Mouse (Mus musculus) neural tube, embryonic 12.5 days (tissue): ENCODE measurements around the gene Gm11011. TPM values are rescaled to one million over a fixed set of nuclear protein-coding genes. Genes with fewer than 3 reads are reported as not detected.
"Not testable (repeated sequence)": the region's sequence is repeated elsewhere in the genome, so short reads cannot be mapped to it uniquely, and the experiment has no call there.

Source experiments
- ATAC-seq: fragments of 200-750 bp; cut with Nextera tagmentation; 2 replicates; pipeline ENCODE4 v1.8.0; 2017; ENCODE audit warnings: low read depth, mild to moderate bottlenecking, moderate TSS enrichment, moderate library complexity; ENCODE audit not compliant: low FRiP score
- H3K27ac ChIP-seq: fragments of 300-500 bp; sonication (generic); 2 replicates; pipeline ENCODE4 v1.5.1; 2016
- H3K27me3 ChIP-seq: fragments of 300-500 bp; sonication (generic); replicated peaks from 2 replicates; pipeline ENCODE4 v1.6.1; 2016; ENCODE audit warnings: mild to moderate bottlenecking
- H3K36me3 ChIP-seq: fragments of 300-500 bp; sonication (generic); 2 replicates; pipeline ENCODE4 v1.6.1; 2016; ENCODE audit warnings: mild to moderate bottlenecking
- H3K4me1 ChIP-seq: fragments of 300-500 bp; sonication (generic); 2 replicates; pipeline ENCODE4 v1.6.1; 2016
- H3K4me2 ChIP-seq: fragments of 300-500 bp; sonication (generic); replicated peaks from 2 replicates; pipeline ENCODE4 v1.6.1; 2016; ENCODE audit warnings: mild to moderate bottlenecking
- H3K4me3 ChIP-seq: fragments of 300-500 bp; sonication (generic); 2 replicates; pipeline ENCODE4 v1.5.1; 2016
- H3K9ac ChIP-seq: fragments of 300-500 bp; sonication (generic); 2 replicates; pipeline ENCODE4 v1.6.1; 2016; ENCODE audit warnings: mild to moderate bottlenecking
- H3K9me3 ChIP-seq: fragments of 300-500 bp; sonication (generic); 2 replicates; pipeline ENCODE4 v1.6.1; 2016; ENCODE audit warnings: mild to moderate bottlenecking
- whole genome bisulfite sequencing: fragments of 180-500 bp; shearing (Covaris S2); methylation state at CpG from one replicate; pipeline ENCODE4 v1.1.7; 2016; 5-methylcytosine and 5-hydroxymethylcytosine counted together
- polyA plus RNA-seq: library from polyadenylated mRNA; unstranded; fragments of >200 nt; fragmentation: Nextera tagmentation; extraction: Ambion mirVana; gene quantifications from 2 replicates; pipeline ENCODE4 v1.2.1, GENCODE M21; 2016

Gene Gm11011
- not detected in 2 replicates for polyA plus RNA-seq

DNA sequence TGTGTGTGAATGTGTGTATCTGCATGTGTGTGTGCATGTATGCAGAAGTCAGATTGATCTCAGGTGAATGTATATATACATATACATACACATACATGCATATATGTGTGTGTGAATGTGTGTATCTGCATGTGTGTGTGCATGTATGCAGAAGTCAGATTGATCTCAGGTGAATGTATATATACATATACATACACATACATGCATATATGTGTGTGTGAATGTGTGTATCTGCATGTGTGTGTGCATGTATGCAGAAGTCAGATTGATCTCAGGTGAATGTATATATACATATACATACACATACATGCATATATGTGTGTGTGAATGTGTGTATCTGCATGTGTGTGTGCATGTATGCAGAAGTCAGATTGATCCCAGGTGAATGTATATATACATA is at the start of gene Gm11011:
Gm11011 (minus strand) TSS at position 101 of the 400 bp plus-strand sequence.
- H3K27ac ChIP-seq, H3K27me3 ChIP-seq, H3K9ac ChIP-seq, H3K36me3 ChIP-seq, H3K4me2 ChIP-seq, H3K4me1 ChIP-seq, H3K9me3 ChIP-seq, ATAC-seq, H3K4me3 ChIP-seq: not testable (repeated sequence)

DNA sequence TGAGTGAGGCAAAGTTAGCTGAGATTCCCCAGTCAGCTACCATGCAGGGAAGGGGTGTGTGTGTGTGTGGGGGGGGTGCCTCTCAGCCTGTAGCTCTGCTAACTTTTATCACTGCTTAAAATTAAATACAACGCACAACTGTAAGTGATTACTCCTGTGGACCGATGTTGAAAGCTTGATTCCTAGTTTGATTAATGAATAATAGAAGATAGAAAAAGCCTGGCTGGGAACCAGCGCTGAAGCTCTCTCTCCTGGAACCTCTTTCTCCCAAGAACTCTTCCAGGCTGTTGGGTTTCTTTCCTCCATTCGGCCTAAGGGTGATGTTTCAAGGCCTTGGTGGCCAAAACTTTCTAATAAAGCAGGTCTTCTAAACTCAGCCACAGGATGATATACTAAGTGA is 48.9 kb upstream of the Gm11011 start:
- Histone ChIP-seq H3K4me2 (peak overlapping the region; percentile 86), H3K4me3 (peak overlapping the region; percentile 75), H3K4me1 (peaks cover 15% of the 10 kb centered on the region; the same call in 1 of the 2 replicates), H3K9me3 (no peaks in the 10 kb centered on the region), H3K9ac (peak overlapping the region; percentile 92), H3K27ac (no peak overlapping the region), H3K27me3 (no peaks in the 10 kb centered on the region), H3K36me3 (no peaks in the 10 kb centered on the region)
- 73% methylated on average over 4 of the region's 4 CpGs for WGBS
- ATAC-seq: no peak

- H3K36me3 ChIP-seq: no peaks in the 10 kb centered on the region
- no peaks in the 10 kb centered on the region for H3K9me3 ChIP-seq
- peak overlapping the region; percentile 86 for H3K4me2 ChIP-seq
- H3K9ac ChIP-seq: peak overlapping the region; percentile 92; the same call in 1 of the 2 replicates
- 21% methylated on average over 7 of the region's 7 CpGs for WGBS
- ATAC-seq: no peak
- H3K27ac ChIP-seq: 0 out of 2 replicates have a peak overlapping the region, but pooled peaks have one; percentile 10
- no peaks in the 10 kb centered on the region for H3K27me3 ChIP-seq
- peak overlapping the region; percentile 75 for H3K4me3 ChIP-seq
- H3K4me1 ChIP-seq: peaks cover 15% of the 10 kb centered on the region; the same call in 1 of the 2 replicates
These were observed 47.9 kb upstream of the Gm11011 start for GRCm38 (mm10) chr2:169635428-169635827.

DNA sequence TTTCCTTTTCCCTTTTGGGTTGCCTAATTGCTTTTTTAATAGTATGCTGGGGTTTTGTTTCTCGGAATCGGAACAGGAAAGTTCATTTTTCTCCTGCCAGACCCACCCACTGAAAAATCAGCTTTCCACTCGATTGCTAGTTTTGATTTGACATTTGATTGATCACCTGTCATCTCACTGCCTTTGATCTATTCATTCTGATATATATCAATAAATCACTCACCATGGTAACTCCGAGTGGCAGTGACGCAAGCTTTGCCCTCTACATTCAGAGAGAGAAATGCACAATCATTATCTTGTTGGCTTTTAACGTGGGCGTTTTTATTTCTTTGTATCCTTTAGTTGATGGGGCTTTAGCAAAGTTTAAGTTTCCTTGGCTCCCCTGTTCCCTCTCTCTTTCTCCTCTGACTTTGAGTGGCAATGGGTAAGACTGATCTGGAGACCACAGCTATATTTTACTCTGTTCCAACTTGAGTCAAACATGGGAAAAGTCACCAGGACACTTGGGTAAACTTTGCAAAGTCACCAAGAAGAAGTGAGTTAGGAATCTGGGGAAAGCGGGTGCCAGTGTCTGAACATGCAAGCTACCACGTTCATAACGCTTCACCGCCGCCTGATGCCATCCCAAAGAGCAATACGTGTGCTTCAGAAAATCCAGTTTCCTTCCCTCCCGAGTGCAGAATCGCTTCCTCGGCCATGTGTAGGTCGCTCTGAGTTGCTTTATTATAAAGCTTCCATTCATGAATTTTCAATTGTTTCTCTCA is 47.3 kb upstream of the Gm11011 start:
- H3K36me3 ChIP-seq: no peaks in the 10 kb centered on the region
- peak overlapping the region; percentile 86 for H3K4me2 ChIP-seq
- no peak for ATAC-seq
- 21% methylated on average over 17 of the region's 17 CpGs for WGBS
- peak overlapping the region; percentile 75 for H3K4me3 ChIP-seq
- H3K27me3 ChIP-seq: no peaks in the 10 kb centered on the region
- H3K9ac ChIP-seq: peak overlapping the region; percentile 92
- H3K27ac ChIP-seq: 0 out of 2 replicates have a peak overlapping the region, but pooled peaks have one; percentile 10
- H3K9me3 ChIP-seq: no peaks in the 10 kb centered on the region
- H3K4me1 ChIP-seq: peaks cover 15% of the 10 kb centered on the region; the same call in 1 of the 2 replicates

DNA sequence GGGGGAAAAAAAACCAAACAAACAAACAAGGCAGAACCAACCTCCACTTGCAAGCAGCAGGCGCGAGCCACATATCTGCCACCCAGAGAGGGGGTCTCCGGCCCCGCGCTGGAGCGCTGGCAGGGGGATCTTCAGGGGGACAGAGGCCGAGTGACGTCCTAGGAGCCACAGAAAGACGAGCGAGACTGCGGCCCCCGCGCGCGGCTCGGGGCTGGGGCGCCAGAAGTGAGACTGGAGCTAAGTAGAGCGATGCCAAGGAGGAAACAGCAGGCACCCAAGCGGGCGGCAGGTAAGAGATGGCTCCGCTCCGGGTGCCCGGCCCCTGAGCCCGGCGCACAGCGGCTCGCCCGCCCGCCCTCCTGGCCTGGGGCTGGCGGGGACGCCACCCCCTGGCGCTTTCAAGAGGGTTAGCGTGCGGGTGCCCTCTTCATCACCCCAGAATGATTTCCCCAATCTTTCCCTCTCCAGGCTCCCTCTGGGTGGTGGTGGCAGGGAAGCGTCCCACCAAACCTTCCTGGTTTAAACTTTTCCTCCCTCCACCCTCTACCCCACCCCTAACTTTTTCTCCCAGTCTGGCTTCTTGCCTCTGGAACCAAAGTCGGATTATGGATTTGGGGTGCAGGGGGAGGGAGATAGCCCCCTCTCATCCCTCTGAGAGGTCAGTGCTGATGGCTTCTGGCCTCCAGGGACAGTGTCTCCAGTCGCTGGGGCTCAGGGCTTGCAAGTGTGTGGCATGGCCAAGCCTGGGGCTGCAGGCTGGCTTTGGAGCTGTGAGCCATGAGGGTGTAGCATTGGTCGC is 46.1 kb upstream of the Gm11011 start:
- Histone ChIP-seq H3K4me3 (peak overlapping the region; percentile 75), H3K9ac (peak overlapping the region; percentile 92), H3K27ac (peak overlapping the region; percentile 50; the same call in 1 of the 2 replicates), H3K4me1 (peaks cover 14% of the 10 kb centered on the region; the same call in 1 of the 2 replicates), H3K36me3 (no peaks in the 10 kb centered on the region), H3K4me2 (peak overlapping the region; percentile 86), H3K27me3 (no peaks in the 10 kb centered on the region), H3K9me3 (no peaks in the 10 kb centered on the region)
- ATAC-seq: peak; percentile 19
- WGBS: under 1% methylated on average over 38 of the region's 38 CpGs

- under 1% methylated on average over 21 of the region's 22 CpGs for WGBS
- H3K9ac ChIP-seq: peak within 1 kb of the TSS; percentile 92
- H3K4me3 ChIP-seq: peak within 1 kb of the TSS; percentile 75
- H3K36me3 ChIP-seq: no peaks in the 10 kb centered on the region
- peak within 1 kb of the TSS; percentile 54 for H3K27ac ChIP-seq
- peak within 1 kb of the TSS; percentile 86 for H3K4me2 ChIP-seq
- no peaks in the 10 kb centered on the region for H3K27me3 ChIP-seq
- ATAC-seq: peak; percentile 87
- no peaks in the 10 kb centered on the region for H3K9me3 ChIP-seq
- peaks cover 8% of the 10 kb centered on the region; the same call in 1 of the 2 replicates for H3K4me1 ChIP-seq
These were observed 45.0 kb upstream of the Gm11011 start, which contains the start of gene Tshz2 for GRCm38 (mm10) chr2:169632338-169633151. Gene Tshz2, plus strand, starts transcription at chr2:169633013.

DNA sequence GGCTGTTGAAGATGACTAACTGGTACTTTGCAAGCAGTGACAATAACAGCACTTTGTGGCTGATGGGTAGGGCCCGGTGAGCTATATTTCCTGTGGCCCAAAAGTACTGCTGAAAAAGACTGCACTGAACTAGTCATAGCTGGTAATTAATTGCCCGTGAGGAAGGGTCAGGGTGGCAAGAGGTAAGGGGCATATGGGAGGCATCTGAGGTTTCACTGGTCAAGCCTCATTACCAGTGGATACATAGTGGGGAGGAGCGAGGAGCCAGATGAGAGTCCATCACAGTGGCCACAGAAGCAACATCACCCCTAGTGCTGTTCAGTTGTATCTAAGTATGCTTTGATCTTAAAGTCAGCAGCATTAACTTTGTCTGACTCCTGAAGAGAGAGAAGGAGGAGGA is 42.5 kb upstream of the Gm11011 start:
- no peak overlapping the region for H3K9ac ChIP-seq
- H3K4me2 ChIP-seq: no peak overlapping the region
- H3K36me3 ChIP-seq: no peaks in the 10 kb centered on the region
- H3K9me3 ChIP-seq: no peaks in the 10 kb centered on the region
- no peak overlapping the region for H3K27ac ChIP-seq
- no peak for ATAC-seq
- H3K27me3 ChIP-seq: no peaks in the 10 kb centered on the region
- 0 out of 2 replicates have a peak, but pooled peaks cover 3% of the 10 kb centered on the region for H3K4me1 ChIP-seq
- no peak overlapping the region for H3K4me3 ChIP-seq
- WGBS: 78% methylated on average over 3 of the region's 3 CpGs

- Histone ChIP-seq H3K4me3 (peak overlapping the region; percentile 15; the same call in 1 of the 2 replicates), H3K4me1 (peaks cover 20% of the 10 kb centered on the region), H3K36me3 (no peaks in the 10 kb centered on the region), H3K27me3 (no peaks in the 10 kb centered on the region), H3K9me3 (no peaks in the 10 kb centered on the region), H3K9ac (no peak overlapping the region), H3K4me2 (peak overlapping the region; percentile 57), H3K27ac (peak overlapping the region; percentile 57)
- 7% methylated on average over 15 of the region's 15 CpGs for WGBS
- ATAC-seq: peak; percentile 89
These were observed 33.7 kb upstream of the Gm11011 start for GRCm38 (mm10) chr2:169621201-169621710.

GRCm38 (mm10) chr2:169615998-169616397 is 28.5 kb upstream of the Gm11011 start:
- no peak overlapping the region for H3K4me2 ChIP-seq
- WGBS: 75% methylated on average over 6 of the region's 6 CpGs
- ATAC-seq: no peak
- no peak overlapping the region for H3K9ac ChIP-seq
- H3K4me3 ChIP-seq: no peak overlapping the region
- no peaks in the 10 kb centered on the region for H3K36me3 ChIP-seq
- no peak overlapping the region for H3K27ac ChIP-seq
- H3K4me1 ChIP-seq: peaks cover 14% of the 10 kb centered on the region
- no peaks in the 10 kb centered on the region for H3K9me3 ChIP-seq
- H3K27me3 ChIP-seq: no peaks in the 10 kb centered on the region

- Histone ChIP-seq H3K9me3 (no peaks in the 10 kb centered on the region), H3K27me3 (no peaks in the 10 kb centered on the region), H3K9ac (no peak overlapping the region), H3K4me3 (no peak overlapping the region), H3K36me3 (no peaks in the 10 kb centered on the region), H3K4me2 (no peak overlapping the region), H3K27ac (no peak overlapping the region), H3K4me1 (peaks cover 19% of the 10 kb centered on the region)
- 52% methylated on average over 4 of the region's 4 CpGs for whole genome bisulfite sequencing
- no peak for ATAC-seq
These were observed 27.1 kb upstream of the Gm11011 start for GRCm38 (mm10) chr2:169614683-169615082.

DNA sequence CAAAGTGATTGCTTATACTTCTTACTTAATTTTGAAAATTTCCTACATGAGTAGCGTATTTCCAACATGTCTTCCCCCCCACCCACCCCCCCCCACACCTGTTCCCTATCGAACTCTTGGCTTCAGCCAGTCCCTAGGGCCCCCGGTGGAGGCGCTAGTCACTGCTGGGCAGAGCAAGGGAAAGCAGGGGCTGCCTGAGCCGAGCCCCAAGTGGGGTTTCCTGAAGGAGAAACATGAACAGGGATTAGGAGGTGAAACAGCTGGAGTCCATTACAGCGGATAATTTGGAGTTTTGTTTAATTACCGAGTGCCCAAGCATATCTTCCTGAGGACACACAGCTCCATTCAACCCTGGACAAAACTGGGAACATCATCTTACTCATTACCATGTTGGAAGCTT is 24.0 kb upstream of the Gm11011 start:
- H3K27me3 ChIP-seq: no peaks in the 10 kb centered on the region
- peaks cover 19% of the 10 kb centered on the region for H3K4me1 ChIP-seq
- H3K4me2 ChIP-seq: no peak overlapping the region
- 52% methylated on average over 7 of the region's 7 CpGs for WGBS
- ATAC-seq: no peak
- H3K27ac ChIP-seq: no peak overlapping the region
- no peak overlapping the region for H3K9ac ChIP-seq
- H3K4me3 ChIP-seq: no peak overlapping the region
- H3K36me3 ChIP-seq: no peaks in the 10 kb centered on the region
- no peaks in the 10 kb centered on the region for H3K9me3 ChIP-seq
